Mouse (Mus musculus) c-Kit-positive CD71-positive TER-119-positive erythroid progenitor cells, embryonic 14.5 days (primary cell): ENCODE measurements at regions not wholly inside any gene's neighbourhood (a gene's known extent, or its start where the extent isn't known, plus 50 kb on each side); places are given as distances from the start of the nearest gene placed in this dataset.
A peak's percentile ranks its signal among the peaks of the same experiment; 100 is the strongest.
"Not testable (repeated sequence)": the region's sequence is repeated elsewhere in the genome, so short reads cannot be mapped to it uniquely, and the experiment has no call there.

ENCODE experiments used
- DNase-seq: peaks from one replicate; pipeline ENCODE4 v3.0.0-alpha.2; 2013; ENCODE audit warnings: low spot score

GRCm38 (mm10) chr11:12913401-12913800, 448.6 kb upstream of the Cobl start:
- not testable (repeated sequence) for DNase-seq

- no peak for DNase-seq
Observed at GRCm38 (mm10) chr11:12873712-12874111, 409.0 kb upstream of the Cobl start.

- no peak for DNase-seq
Observed at GRCm38 (mm10) chr11:12872802-12873201, 408.0 kb upstream of the Cobl start.

- no peak for DNase-seq
Observed at GRCm38 (mm10) chr11:12872399-12872798, 407.6 kb upstream of the Cobl start.

- no peak for DNase-seq
Observed at GRCm38 (mm10) chr11:12867541-12867940, 402.8 kb upstream of the Cobl start.

GRCm38 (mm10) chr11:12865034-12865620, 400.4 kb upstream of the Cobl start:
- DNase-seq, result no peak

GRCm38 (mm10) chr11:12859344-12859930, 394.7 kb upstream of the Cobl start:
- DNase-seq, result no peak

GRCm38 (mm10) chr11:12858274-12858884, 393.6 kb upstream of the Cobl start:
- DNase-seq, result no peak

GRCm38 (mm10) chr11:12857358-12858199, 392.8 kb upstream of the Cobl start:
- DNase-seq, result no peak

GRCm38 (mm10) chr11:12847793-12848192, 383.0 kb upstream of the Cobl start:
- peak; percentile 3 for DNase-seq

GRCm38 (mm10) chr11:12843631-12844423, 379.1 kb upstream of the Cobl start:
- DNase-seq, result no peak

GRCm38 (mm10) chr11:12841393-12841792, 376.6 kb upstream of the Cobl start:
- no peak for DNase-seq

GRCm38 (mm10) chr11:12837920-12838319, 373.2 kb upstream of the Cobl start:
- DNase-seq, result no peak

GRCm38 (mm10) chr11:12837387-12837786, 372.6 kb upstream of the Cobl start:
- DNase-seq, result no peak

- DNase-seq, result no peak
Observed at GRCm38 (mm10) chr11:12836387-12836786, 371.6 kb upstream of the Cobl start.

- no peak for DNase-seq
Observed at GRCm38 (mm10) chr11:12812021-12812420, 347.3 kb upstream of the Cobl start.

- peak; percentile 9 for DNase-seq
Observed at GRCm38 (mm10) chr11:12810949-12811881, 346.5 kb upstream of the Cobl start.
